Mouse (Mus musculus) heart, postnatal 14 days (tissue): ENCODE data around the gene Rnf182. TPM values are rescaled to one million over a fixed set of nuclear protein-coding genes. Genes with fewer than 3 reads are reported as not detected.

Source experiments
- DNase-seq, 2 experiments: peaks; one replicate each; pipeline ENCODE4 v3.0.0; 2021 to 2022
- intact Hi-C: fragments of 180-260 bp; cut with DNase I; formaldehyde crosslinking; loops from one replicate; pipeline ENCODE4 v1.15.1; 2025
- long read RNA-seq, 2 experiments: library from polyadenylated mRNA; stranded (forward); transcript quantifications; one replicate each; pipeline ENCODE4 v2.0.0; 2021
- total RNA-seq, 2 experiments: library from RNA; stranded (reverse); gene quantifications; 2 replicates each; pipeline ENCODE4 v1.2.3; 2021

Rnf182 gene
- under 1 TPM; 0.10 to 0.22 TPM for total RNA-seq
- long read RNA-seq, experiment 1: 0 reads
- long read RNA-seq, experiment 2: 0 reads

- peak; percentile 76 to 77 for DNase-seq
- intact Hi-C loops: no loop called here
Observed at GRCm38 (mm10) chr13:43615577-43616254, at the start of gene Rnf182. TSS of gene Rnf182 (plus strand) at chr13:43615710.

- DNase-seq: no peak
- intact Hi-C loops: loop anchor here (2.0 kb wide), 1 partner anchor 173 kb away; no protein-coding TSS in a partner anchor
Observed at GRCm38 (mm10) chr13:43566184-43566583, 49.3 kb upstream of the Rnf182 start.

- intact Hi-C loops: loop anchor here (2.0 kb wide), 1 partner anchor 171 kb away; no protein-coding TSS in a partner anchor
Observed at GRCm38 (mm10) chr13:43567141-43567891, 48.2 kb upstream of the Rnf182 start.

GRCm38 (mm10) chr13:43573979-43574378, 41.5 kb upstream of the Rnf182 start:
- intact Hi-C loops: no loop called here
- DNase-seq: no peak

More at GRCm38 (mm10) chr13:43567141-43567891, 48.2 kb upstream of the Rnf182 start:
- no peak for DNase-seq

- intact Hi-C loops: no loop called here
- no peak for DNase-seq
Observed at GRCm38 (mm10) chr13:43575431-43575830, 40.1 kb upstream of the Rnf182 start.

GRCm38 (mm10) chr13:43577254-43577653, 38.3 kb upstream of the Rnf182 start:
- intact Hi-C loops: no loop called here
- no peak for DNase-seq

- DNase-seq: no peak
- intact Hi-C loops: no loop called here
Observed at GRCm38 (mm10) chr13:43577766-43578165, 37.7 kb upstream of the Rnf182 start.

- intact Hi-C loops: no loop called here
- peak; percentile 52 to 71 for DNase-seq
Observed at GRCm38 (mm10) chr13:43579740-43580139, 35.8 kb upstream of the Rnf182 start.

- intact Hi-C loops: no loop called here
- no peak for DNase-seq
Observed at GRCm38 (mm10) chr13:43580661-43581060, 34.8 kb upstream of the Rnf182 start.

- no peak for DNase-seq
- intact Hi-C loops: no loop called here
Observed at GRCm38 (mm10) chr13:43582961-43583360, 32.5 kb upstream of the Rnf182 start.

GRCm38 (mm10) chr13:43583504-43583903, 32.0 kb upstream of the Rnf182 start:
- intact Hi-C loops: no loop called here
- no peak for DNase-seq

GRCm38 (mm10) chr13:43585335-43585734, 30.2 kb upstream of the Rnf182 start:
- intact Hi-C loops: no loop called here
- no peak for DNase-seq

GRCm38 (mm10) chr13:43586966-43587365, 28.5 kb upstream of the Rnf182 start:
- intact Hi-C loops: no loop called here
- no peak for DNase-seq

GRCm38 (mm10) chr13:43587844-43588840, 27.4 kb upstream of the Rnf182 start:
- intact Hi-C loops: no loop called here
- DNase-seq: peak in 1 of 2 experiments; percentile 19

- DNase-seq: peak in 1 of 2 experiments; percentile 17
- intact Hi-C loops: loop anchor here (10.0 kb wide), 1 partner anchor 1383 kb away; no protein-coding TSS in a partner anchor
Observed at GRCm38 (mm10) chr13:43591828-43592680, 23.5 kb upstream of the Rnf182 start.

GRCm38 (mm10) chr13:43592681-43593068, 22.8 kb upstream of the Rnf182 start:
- no peak for DNase-seq
- intact Hi-C loops: loop anchor here (10.0 kb wide), 1 partner anchor 1382 kb away; no protein-coding TSS in a partner anchor

GRCm38 (mm10) chr13:43595896-43596295, 19.6 kb upstream of the Rnf182 start:
- intact Hi-C loops: loop anchor here (1.0 to 10.0 kb wide), 3 partner anchors 129 to 1379 kb away; no protein-coding TSS in a partner anchor
- peak; percentile 57 to 75 for DNase-seq

GRCm38 (mm10) chr13:43600967-43601366, 14.5 kb upstream of the Rnf182 start:
- intact Hi-C loops: no loop called here
- DNase-seq: no peak

- DNase-seq: no peak
- intact Hi-C loops: no loop called here
Observed at GRCm38 (mm10) chr13:43602440-43602839, 13.1 kb upstream of the Rnf182 start.
